22 mouse cellular contexts compared by ENCODE assay signal in genomic region chr2:153808146-153808545, GRCm38 (mm10). TPM values are rescaled to one million over a fixed set of nuclear protein-coding genes. Genes with fewer than 3 reads are reported as not detected.
A peak's percentile ranks its signal among the peaks of the same experiment; 100 is the strongest.
DNase-seq lines count a peak whose midpoint lies in the region; ATAC-seq and TF ChIP-seq lines count a peak whose summit lies in the region.
"Had no signal": no experiment of that assay in that cellular context is flagged by ENCODE, and none has a peak within 500 bp of the region (broad histone marks: within the 10 kb centered on the region; RNA-seq: fewer than 3 reads in every experiment).

No protein-coding gene starts in this region.

- TF ChIP-seq EP300 in liver, postnatal 0 days (IDR thresholded peaks at IDR 0.05; ENCODE audit: low read depth): no peak

- no peaks in the 10 kb centered on the region for H3K27me3 ChIP-seq in liver, postnatal 0 days (ENCODE audit: insufficient read depth, low read length)
- H3K27me3 ChIP-seq: embryonic facial prominence, embryonic 15.5 days; heart, embryonic 12.5 days; hindbrain, embryonic 15.5 days; Patski had no signal

- TF ChIP-seq CTCF in liver, postnatal 0 days (IDR thresholded peaks at IDR 0.05; ENCODE audit: low read depth): no peak

- no peaks in the 10 kb centered on the region for H3K36me3 ChIP-seq in liver, postnatal 0 days (replicated peaks; ENCODE audit: insufficient read depth, low read length)
- H3K36me3 ChIP-seq: embryonic facial prominence, embryonic 15.5 days; forebrain, embryonic 10.5 days; heart, embryonic 12.5 days; hindbrain, embryonic 10.5 days; hindbrain, embryonic 15.5 days had no signal

- no peak overlapping the region for H3K4me3 ChIP-seq in liver, postnatal 0 days (ENCODE audit: low read depth, low read length)
- H3K4me3 ChIP-seq: embryonic facial prominence, embryonic 15.5 days; erythroblast, embryonic 14.5 days; forebrain, embryonic 10.5 days; heart, embryonic 12.5 days; hindbrain, embryonic 10.5 days; hindbrain, embryonic 15.5 days had no signal

- H3K9ac ChIP-seq in liver, postnatal 0 days (replicated peaks): no peak overlapping the region
- H3K9ac ChIP-seq: embryonic facial prominence, embryonic 15.5 days; heart, embryonic 12.5 days; hindbrain, embryonic 15.5 days had no signal

- DNase-seq in 3134 (ENCODE audit: extremely low read depth, insufficient read length, low spot score) (peak; percentile 46), 3T3-L1 (ENCODE audit: low read depth, low spot score) (peak; percentile 42)
- peak; percentile 70 for DNase-seq in adrenal gland, adult 8-10 months
- DNase-seq in adrenal gland, postnatal 36 days: peak; percentile 59 to 65
- DNase-seq in ovary, postnatal 14 days (ENCODE audit: low spot score): no peak
- DNase-seq in testis, postnatal 14 days (ENCODE audit: low spot score): no peak
- no peak for DNase-seq in gastrocnemius, adult 18-20 months (ENCODE audit: low spot score)
- DNase-seq in liver, postnatal 0 days: no peak

- 80% methylated on average over 8 of the region's 8 CpGs for WGBS in liver, postnatal 0 days (ENCODE audit: insufficient replicate concordance)

- H3K4me2 ChIP-seq in liver, postnatal 0 days (ENCODE audit: low read depth, low read length): no peak overlapping the region
- H3K4me2 ChIP-seq: embryonic facial prominence, embryonic 15.5 days; heart, embryonic 12.5 days; hindbrain, embryonic 15.5 days had no signal

- ATAC-seq in liver, postnatal 0 days: no peak
- ATAC-seq: activated CD4-positive, CD25-positive, alpha-beta regulatory T cell, adult 4 months; forebrain, embryonic 14.5 days; inflammation-experienced regulatory T-cells, adult 6 months; Patski had no signal

- H3K27ac ChIP-seq in liver, postnatal 0 days (ENCODE audit: low read depth): no peak overlapping the region
- H3K27ac ChIP-seq: embryonic facial prominence, embryonic 15.5 days; forebrain, embryonic 10.5 days; hindbrain, embryonic 10.5 days; hindbrain, embryonic 15.5 days had no signal

- no peaks in the 10 kb centered on the region for H3K4me1 ChIP-seq in liver, postnatal 0 days (ENCODE audit: insufficient read depth)
- H3K4me1 ChIP-seq: embryonic facial prominence, embryonic 15.5 days; hindbrain, embryonic 15.5 days had no signal

- no peaks in the 10 kb centered on the region for H3K9me3 ChIP-seq in liver, postnatal 0 days (ENCODE audit: low read length)
- H3K9me3 ChIP-seq: embryonic facial prominence, embryonic 15.5 days; forebrain, embryonic 10.5 days; heart, embryonic 12.5 days; hindbrain, embryonic 10.5 days; hindbrain, embryonic 15.5 days had no signal

RNA-seq across cellular contexts. Expression of gene Efcab8, which starts 28.4 kb away (rescaled TPM):
- total RNA-seq in adrenal gland, adult 8-10 months (2022): under 1 TPM; 0.12 to 0.80 (median 0.63) TPM
- total RNA-seq in adrenal gland, postnatal 36 days (2021): under 1 TPM; 0.13 to 0.26 TPM
- total RNA-seq in gastrocnemius, adult 18-20 months (2021): not detected
- 0.04 TPM in 1 of 2 replicates, not detected in the other for polyA plus RNA-seq in liver, postnatal 0 days (2015; fragmentation: Nextera tagmentation; extraction: Ambion mirVana)
- total RNA-seq: common myeloid progenitor, adult 5-6 weeks; heart, adult 18-20 months; heart, postnatal 25 days had no signal
- polyA plus RNA-seq: embryonic facial prominence, embryonic 11.5 days; embryonic facial prominence, embryonic 15.5 days; forebrain, embryonic 10.5 days; forebrain, embryonic 14.5 days; heart, embryonic 12.5 days; hindbrain, embryonic 15.5 days had no signal

Comparison
In these comparisons a context has a peak if more than half of its experiments do, and no peak if none do; other contexts are left out.
1. DNase-seq: peak in 3134 (single experiment), 3T3-L1 (single experiment), adrenal gland, adult 8-10 months (single experiment) and adrenal gland, postnatal 36 days (2 of 2); none in ovary, postnatal 14 days (single experiment), testis, postnatal 14 days (single experiment), gastrocnemius, adult 18-20 months (single experiment) and liver, postnatal 0 days (single experiment).